Mouse (Mus musculus) brain, embryonic 14.5 days (tissue): Measurements from ENCODE around the gene Adssl1.

Source experiments
- CTCF ChIP-seq: fragments of 200-500 bp; IDR thresholded peaks from 2 replicates; pipeline ENCODE4 v1.5.1; 2012; ENCODE audit warnings: inconsistent platforms, mild to moderate bottlenecking, moderate library complexity, borderline replicate concordance; ENCODE audit not compliant: insufficient read depth, insufficient read length; ENCODE audit errors: extremely low read depth
- POLR2A ChIP-seq: fragments of 200-500 bp; IDR thresholded peaks from 2 replicates; pipeline ENCODE4 v1.6.1; 2012; ENCODE audit warnings: mild to moderate bottlenecking, inconsistent platforms, borderline replicate concordance; ENCODE audit not compliant: poor library complexity, insufficient read depth, insufficient read length, severe bottlenecking; ENCODE audit errors: extremely low read depth

DNA sequence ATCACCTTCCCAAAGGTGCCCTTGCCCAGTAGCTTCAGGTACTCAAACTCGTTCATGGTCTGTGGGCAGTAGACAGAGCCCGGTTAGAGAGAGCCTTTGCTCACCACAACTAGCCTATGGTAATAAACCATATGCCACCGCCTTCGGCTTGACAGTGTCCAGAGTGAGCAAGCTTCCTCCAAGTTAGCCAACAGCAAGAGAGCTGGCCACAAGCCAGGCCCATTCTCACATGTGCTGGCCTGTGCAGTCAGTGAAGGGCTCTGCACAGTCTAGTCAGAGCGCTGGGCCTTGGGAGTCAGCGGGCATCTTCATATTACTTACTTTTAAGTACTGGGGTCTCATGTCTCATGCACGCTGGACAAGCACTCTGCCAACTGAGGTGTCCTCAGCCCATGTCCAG, 38.8 kb downstream of the Adssl1 start:
- TF ChIP-seq CTCF (no peak), POLR2A (no peak)
